Mouse (Mus musculus) urinary bladder, adult 18-20 months (tissue): ENCODE measurements at regions not wholly inside any gene's neighbourhood (a gene's known extent, or its start where the extent isn't known, plus 50 kb on each side); places are given as distances from the start of the nearest gene placed in this dataset.
"Not testable (repeated sequence)": the region's sequence is repeated elsewhere in the genome, so short reads cannot be mapped to it uniquely, and the experiment has no call there.

Source experiments
- DNase-seq, 2 experiments: peaks; one replicate each; pipeline ENCODE4 v3.0.0; 2022; ENCODE audit warnings: low spot score in 2 of 2, mixed read lengths in 2 of 2

DNA sequence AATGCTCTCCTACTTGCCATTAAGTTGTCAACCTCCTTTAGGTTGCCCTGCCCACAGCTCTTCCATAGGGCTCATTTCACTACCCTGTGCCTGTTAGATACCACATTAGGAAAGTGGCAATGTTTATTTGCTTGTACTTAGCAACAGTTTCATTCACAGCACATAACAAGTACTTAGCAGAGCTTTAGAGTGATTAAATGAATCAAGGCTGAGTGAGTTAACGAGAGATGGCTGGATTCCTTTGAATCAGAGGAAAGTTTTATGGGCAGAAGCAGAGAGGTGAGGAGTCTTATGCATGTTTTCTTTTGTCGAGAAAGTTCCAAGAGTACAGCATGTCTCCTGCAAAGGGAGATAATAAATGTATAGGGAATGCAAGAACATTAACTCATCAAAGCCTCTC, 60.5 kb downstream of the Ptgs2 start:
- DNase-seq: no peak

DNA sequence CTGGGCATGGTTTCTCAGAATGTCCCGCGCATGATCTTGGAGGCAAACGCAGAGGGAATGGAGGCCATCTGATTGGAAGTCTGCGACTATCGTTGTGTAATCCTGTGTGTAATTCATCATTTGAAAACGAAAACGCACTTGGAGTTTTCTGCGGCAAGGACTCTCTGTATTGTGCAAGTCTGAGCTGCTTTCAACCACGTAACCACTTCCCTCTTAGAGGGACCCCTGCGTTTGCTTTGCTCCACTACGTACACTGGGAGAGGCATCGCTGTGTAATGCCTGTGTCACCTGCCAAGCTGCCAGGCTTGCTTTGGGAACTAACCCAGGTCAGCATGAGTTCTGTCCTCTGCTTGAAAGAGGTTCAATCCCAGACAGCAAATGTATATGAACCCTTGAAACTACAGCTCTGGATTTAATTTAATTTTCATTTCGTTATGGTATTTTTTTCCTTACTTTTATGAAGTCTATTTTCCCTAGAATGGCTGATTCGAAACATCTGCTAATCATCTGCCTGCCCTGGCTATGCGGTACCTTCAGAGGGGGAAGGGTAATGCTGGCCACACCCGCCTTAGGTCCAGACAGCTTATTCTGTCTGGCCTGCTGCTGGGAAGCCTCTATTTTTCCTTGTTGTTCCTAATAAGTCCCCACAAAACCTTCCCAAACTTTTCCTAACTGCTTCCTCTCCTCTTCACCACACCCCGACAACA, 65.2 kb downstream of the Ptgs2 start:
- DNase-seq: peak in 1 of 2 experiments; percentile 15

DNA sequence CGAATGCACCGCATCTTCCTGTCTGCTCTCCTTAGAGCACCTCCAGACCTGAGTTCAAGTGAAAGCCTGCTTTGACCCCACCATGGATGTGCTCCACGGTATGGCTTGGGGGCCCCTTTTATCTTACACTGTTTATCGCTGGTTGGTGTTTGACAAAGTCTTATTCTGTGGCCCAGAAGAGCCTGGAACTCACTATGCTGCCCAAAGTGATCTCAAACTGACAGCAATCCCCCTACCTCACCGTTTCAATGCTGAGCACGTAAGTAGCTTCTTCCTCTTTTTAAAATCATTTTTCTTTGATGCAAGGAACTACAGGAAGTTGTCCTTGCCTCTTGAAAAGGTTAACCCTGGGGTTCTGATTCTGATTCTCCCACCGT, 65.8 kb downstream of the Ptgs2 start:
- DNase-seq: no peak

DNA sequence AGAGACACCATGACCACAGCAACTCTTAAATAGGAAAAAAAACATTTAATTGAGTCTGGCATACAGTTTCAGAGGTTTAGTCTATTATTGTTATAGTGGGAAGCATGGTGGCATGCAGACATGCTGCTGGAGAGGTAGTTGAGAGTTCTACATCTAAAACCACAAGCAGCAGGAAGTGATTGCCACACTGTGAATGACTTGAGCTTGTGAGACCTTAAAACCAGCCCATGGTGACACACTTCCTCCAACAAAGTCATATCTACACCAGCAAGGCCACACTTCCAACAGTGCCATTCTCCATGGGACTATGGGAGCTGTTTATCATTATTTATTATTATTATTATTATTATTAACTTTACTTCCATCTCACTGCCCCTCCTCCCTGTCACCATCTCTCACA, 67.3 kb downstream of the Ptgs2 start:
- no peak for DNase-seq

DNA sequence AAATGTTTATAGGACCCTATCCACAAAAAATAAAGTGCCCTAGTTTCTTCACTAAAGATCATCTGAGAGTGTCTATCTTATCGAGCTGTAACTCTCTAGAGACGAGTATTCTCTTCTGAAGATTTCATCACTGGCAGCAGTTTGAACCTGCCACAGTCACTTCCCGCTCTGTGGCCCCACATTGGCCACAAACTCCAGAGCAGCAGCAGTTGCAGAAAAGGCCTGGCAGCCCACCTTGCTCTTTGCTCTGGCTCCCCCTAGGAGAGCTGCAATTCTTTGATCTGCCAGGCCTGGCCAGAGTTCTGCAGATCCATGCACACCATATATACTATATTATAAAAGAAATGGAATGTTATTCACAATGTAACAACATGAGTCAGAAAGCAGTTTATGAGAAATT, 74.4 kb downstream of the Ptgs2 start:
- DNase-seq: no peak

DNA sequence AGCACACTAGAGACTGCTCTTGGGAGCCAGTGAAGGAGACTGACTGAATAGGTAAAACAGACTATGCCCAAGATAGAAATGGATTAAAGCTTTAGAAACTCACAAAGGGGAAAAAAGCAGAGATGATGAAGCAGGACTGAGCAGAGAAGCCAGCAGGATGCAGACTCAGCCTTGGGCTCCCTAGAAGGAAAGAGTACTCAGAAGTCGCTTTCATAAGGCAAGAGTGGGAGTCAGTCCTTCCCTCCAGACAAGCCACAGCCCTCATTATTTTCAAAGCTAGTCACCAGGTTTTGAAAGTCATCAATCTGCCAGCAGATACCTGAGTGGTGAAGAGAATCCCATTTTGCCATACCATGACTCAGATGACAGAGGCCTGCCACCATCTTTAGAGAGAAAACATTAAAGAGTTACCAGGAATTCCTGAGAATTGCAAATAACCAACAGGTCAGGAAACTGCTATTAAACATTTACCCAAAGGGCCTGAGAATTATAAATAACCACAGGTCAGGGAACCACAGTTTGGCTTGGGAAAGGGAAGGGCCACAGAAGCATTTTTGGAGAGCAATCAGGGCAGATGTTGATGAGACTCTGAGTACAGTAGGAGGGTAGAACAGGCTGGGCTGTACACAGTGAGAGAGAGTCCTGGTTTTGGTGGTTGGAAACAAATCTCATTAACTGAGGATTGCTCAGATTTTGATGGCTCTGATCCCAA, 77.4 kb downstream of the Ptgs2 start:
- no peak for DNase-seq

DNA sequence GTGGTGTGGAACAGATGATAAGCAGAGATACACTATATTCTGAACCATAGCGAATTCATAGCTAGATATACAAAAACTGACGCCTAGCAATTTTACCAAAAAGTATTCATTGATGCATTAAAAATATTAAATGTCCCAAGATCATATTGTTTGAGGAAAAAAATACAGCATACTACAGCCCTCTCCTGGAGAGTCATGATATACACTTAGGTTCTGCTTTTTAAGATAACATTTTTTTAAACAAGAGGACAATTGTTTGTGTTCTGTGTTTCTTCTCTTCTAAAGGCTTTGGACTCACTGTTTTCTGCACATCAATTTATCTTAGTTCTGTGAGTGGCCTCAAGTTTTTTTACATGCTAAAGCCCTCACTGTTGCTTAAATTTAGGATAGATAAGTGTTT, 102.2 kb downstream of the Ptgs2 start:
- DNase-seq: no peak

DNA sequence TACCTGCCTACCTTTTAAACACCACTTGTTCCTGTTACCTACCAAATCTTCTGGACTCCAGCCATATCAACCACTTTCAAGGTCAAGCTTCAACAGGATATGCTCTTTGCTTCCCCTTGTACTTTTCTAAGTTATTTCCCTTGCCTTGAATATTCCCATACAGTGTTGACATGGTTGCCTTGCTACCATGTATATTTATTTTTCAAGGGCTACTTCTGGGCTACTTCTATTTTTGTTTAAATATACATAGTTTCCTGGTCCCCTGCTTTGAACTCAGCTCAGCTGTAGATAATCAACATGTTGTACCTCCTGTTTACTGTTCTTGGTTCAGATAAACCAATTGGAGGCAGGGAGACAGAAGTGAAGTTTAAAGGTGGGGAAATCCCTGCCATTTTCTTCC, 106.8 kb upstream of the Pdc start:
- no peak for DNase-seq

DNA sequence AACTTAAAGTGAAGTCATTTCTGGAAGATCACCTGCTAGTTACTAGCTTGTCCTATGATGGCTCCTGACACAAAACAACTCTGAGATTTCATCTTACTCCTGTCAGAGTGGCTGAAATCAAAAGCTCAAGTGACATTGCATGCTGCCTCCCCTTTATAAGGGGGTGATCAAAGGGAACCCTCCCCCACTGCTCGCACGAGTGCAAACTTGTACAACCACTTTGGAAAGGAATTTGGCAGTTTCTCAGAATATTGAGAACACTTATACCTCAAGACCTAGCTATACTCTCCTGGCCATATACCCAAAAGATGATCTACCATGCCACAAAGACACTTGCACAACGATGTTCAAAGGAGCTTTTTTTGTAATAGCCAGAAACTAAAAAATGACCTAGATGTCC, 102.5 kb upstream of the Pdc start:
- DNase-seq: no peak

DNA sequence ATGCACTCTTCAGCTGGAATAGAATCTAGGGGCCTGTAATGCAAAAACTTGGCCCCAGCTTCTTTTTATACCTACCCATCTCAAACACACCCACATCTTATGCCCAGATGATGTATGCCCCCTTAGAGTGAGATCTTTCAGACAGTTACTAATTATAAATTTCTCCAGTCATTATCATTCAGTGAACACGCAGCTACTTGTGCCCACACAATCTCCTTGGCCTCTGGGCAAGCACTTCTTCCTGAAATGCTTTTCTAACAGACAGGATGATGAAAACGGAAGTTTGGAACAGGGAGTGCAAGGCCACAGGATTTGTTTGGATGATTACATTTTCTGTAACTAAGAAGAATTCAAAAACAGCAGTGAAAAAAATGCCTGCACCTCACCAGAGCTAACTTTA, 100.4 kb upstream of the Pdc start:
- no peak for DNase-seq

DNA sequence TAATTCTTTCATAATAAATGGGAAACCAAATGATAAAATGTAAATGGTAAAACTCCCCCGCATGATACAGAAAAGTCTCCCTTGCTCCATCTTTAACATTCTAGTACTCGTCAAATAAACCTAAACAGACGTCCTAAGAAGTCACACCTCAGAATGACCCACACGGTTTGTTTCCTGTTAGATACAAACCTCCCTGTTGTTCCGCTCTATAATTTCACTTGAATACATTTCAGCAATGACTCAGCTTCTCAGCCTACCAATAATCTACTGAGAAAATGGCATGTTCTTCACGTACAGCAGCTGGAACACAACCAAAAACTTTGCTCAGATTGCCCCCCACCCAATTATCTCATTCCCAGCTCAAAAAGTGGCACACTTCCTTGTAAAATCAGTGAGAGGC, 93.7 kb upstream of the Pdc start:
- DNase-seq: no peak

DNA sequence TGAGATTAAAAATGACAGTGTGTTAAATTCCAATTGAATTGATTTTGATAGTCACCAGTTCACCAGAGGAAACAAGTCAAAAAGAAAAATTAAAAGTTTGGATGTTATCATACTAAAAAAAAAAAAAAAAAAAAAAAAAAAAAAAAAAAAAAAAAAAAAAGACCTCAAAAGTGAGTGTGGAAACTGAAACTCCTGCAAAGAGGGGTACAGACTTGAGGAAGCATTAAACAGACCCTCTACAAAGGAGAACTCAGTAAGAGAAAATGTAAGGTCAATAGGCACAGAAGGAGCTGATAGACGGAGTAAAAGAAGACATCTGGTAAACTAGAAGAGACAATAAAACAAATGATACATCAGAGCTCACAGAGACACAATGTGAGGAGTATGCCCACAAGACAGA, 79.7 kb upstream of the Pdc start:
- DNase-seq: not testable (repeated sequence)

DNA sequence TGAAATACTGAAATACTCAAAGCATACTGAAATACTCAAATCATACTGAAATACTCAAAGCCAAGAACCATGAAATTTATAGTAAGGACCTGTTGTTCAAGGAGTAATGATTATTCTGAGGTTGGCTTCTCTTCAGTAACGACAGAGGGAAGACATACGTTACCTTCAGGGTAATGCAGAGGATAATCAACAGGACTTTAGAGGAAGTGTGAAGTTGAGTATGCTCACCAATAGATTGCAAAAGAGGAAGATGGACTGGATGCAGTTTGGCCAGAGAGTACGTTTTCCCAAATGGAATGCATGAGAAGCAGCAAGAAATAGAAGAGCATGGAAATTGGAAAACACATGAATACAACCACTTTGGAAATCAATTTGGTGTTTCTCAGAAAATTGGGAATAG, 79.1 kb upstream of the Pdc start:
- no peak for DNase-seq

DNA sequence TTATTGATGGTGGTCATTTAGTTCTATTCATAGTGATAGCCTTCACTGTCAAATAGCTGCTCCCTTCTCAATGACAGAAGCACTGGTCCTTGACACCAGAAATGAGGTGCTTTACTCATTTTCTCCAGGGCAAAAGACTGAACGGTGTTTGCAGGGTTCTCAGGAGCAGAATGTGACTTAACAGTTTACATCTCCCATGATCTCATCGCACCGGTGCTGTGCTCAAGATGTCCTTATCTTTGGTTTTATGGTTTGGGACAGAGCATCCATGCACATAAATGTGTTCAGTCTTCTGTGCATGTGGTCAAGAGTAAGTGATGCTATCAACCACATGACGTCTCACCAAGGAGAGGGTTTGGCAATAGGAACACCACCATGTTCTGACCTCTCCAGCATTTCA, 78.1 kb upstream of the Pdc start:
- DNase-seq: no peak

DNA sequence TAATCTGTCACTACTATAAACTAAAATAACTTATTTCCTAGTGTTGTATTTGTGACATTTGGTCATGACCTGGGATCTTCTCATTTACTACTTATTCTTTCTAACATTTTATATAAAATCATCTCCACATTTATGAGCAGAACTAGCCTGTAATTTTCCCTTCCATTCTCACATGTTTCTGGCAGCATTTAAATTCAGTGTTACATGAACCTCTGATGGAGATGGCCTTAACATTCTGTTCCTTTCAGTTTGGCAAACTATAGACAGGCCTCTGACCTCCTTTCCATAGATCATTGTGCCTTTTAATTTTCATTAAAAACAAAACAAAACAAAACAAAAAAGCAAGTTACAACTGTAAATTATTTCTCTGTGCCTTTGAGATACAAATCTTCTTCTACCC, 77.1 kb upstream of the Pdc start:
- no peak for DNase-seq

DNA sequence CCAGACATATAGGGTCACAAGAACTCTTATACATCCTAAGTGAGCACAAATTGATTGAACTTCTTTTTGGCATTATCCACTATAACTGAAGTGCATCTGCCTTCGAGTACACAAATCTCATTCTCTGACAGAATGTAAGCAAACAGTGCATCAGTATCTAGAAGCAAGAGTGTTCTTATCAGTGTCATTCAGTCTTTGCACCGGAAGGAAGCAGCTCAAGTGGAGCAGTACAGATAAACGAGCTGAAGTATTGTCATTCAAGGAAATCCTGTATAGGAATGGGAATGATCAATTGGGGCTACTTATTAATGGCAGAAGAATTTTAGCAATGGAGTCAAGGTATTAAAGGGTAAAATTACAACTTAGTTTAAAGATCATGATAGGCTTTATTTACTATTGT, 74.3 kb upstream of the Pdc start:
- no peak for DNase-seq

DNA sequence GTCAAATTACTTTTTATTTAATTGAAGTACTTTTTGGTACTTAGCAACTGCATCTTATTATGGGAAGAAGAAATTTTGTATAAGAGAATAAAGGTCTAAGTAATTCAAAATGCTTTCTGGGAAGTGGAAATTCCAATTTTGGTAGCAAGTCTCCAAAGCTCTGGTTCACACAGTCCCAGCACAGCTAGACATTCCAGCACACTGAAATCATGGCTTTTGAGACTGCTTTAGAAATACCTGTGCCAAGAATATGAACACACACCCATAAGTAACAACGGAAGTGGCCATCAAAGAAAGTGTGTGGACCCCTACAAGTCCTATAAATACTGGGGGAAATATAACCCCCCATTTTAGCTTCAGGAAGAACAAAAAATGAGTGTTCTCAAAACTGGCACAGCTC, 67.8 kb upstream of the Pdc start:
- no peak for DNase-seq

DNA sequence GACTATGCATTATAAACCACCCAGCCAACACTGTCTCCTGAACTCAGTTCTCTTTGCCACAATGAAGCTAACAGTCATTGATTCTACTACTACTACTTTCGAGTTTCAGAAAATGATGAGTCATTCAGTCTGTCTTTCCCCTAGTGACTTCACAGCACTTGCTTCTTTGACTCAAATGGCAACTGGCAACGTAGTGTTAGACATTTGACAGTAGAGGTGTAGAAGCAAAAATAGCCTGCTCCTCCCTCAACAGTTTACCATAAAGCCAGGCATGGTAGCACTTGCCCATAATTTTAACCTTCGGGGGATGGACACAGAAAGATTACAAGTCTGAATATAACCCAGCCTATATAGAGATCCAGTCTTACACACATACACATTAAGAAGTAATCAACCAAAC, 67.3 kb upstream of the Pdc start:
- DNase-seq: no peak

DNA sequence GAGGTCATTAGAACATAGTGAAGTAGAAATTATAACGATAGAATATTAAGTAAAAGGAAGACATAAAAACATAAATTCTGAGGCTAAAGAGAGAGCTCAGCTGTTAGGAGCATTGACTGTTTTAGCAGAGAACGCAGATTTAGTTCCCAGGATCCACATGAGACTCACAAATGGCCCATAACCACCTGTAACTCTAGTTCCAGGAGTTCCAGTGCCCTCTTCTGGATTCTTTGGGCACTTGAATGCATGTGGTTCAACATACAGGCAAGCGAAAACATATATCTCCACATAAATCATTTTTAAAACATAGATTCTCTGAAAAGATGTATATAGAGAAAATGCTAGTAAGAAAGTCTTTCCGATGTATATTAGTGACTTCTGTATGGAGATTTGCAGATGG, 61.6 kb upstream of the Pdc start:
- DNase-seq: no peak

DNA sequence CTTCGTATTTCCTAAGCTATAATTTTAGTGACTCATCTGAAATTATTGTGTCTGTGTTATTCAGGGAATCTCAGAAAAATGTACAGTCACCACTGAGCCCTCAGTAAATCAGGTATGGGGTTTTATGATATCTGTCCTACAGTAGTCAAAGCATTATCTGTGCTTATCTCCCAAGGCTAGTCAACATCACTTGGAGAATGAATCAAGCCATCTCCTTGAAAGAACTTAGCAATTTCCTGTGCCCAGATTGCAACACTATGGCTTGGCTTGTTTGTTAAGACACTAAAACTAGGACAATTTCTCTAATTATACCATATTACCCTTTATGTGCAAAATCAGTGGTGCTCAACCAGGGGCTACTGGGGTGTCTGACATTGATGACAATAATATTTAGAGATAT, 58.9 kb upstream of the Pdc start:
- DNase-seq: no peak

DNA sequence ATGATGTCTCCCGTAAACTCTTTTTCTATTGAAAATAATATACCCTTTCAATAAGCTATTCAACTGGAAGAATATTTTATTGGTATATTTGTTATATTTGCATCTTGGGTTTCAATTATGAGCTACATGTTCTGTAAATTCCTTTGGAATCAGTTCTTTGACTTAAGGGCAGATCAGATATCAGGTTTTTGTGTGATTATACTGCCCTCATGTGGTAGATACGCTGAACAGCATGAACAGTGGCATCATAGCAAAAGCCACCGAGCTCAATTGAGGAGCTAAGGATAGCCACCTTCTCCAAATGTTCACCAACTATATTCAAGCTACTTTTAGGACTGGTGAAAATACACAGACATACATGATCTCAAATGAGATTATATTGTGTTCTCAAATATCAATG, 52.7 kb upstream of the Pdc start:
- DNase-seq: no peak

DNA sequence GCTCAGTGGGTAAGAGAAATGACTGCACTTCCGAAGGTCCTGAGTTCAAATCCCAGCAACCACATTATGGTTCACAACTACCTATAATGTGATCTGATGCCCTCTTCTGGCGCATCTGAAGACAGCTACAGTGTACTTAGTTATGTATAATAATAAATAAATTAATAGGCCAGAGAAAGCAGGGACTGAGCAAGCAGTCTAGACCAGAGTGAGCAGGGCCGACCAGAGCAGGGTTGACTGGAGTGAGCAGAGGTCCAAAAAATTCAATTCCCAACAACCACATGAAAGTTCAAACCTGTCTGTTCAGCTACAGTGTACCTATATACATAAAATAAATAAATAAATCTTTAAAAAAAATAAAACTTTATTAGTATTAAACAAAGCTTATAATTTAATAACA, 52.2 kb upstream of the Pdc start:
- DNase-seq: no peak
